Mouse (Mus musculus) midbrain, embryonic 15.5 days (tissue): ENCODE data around the gene Rab33b. TPM values are rescaled to one million over a fixed set of nuclear protein-coding genes. Genes with fewer than 3 reads are reported as not detected.

ENCODE experiments used
- ATAC-seq: fragments of 200-750 bp; cut with Nextera tagmentation; replicated peaks from 2 replicates; pipeline ENCODE4 v1.8.0; 2017; ENCODE audit warnings: moderate TSS enrichment
- H3K27ac ChIP-seq: fragments of 300-500 bp; sonication (generic); 2 replicates; pipeline ENCODE4 v1.5.1; 2015; ENCODE audit warnings: mild to moderate bottlenecking, inconsistent platforms
- H3K27me3 ChIP-seq: fragments of 300-500 bp; sonication (generic); replicated peaks from 2 replicates; pipeline ENCODE4 v1.6.1; 2015; ENCODE audit warnings: inconsistent platforms
- H3K36me3 ChIP-seq: fragments of 300-500 bp; sonication (generic); replicated peaks from 2 replicates; pipeline ENCODE4 v1.6.1; 2015; ENCODE audit warnings: inconsistent platforms
- H3K4me1 ChIP-seq: fragments of 300-500 bp; sonication (generic); 2 replicates; pipeline ENCODE4 v1.6.1; 2015; ENCODE audit warnings: inconsistent platforms
- H3K4me2 ChIP-seq: fragments of 300-500 bp; sonication (generic); 2 replicates; pipeline ENCODE4 v1.6.1; 2015; ENCODE audit warnings: inconsistent platforms, mild to moderate bottlenecking, moderate library complexity
- H3K4me3 ChIP-seq: fragments of 300-500 bp; sonication (generic); 2 replicates; pipeline ENCODE4 v1.5.1; 2015; ENCODE audit warnings: mild to moderate bottlenecking, inconsistent platforms
- H3K9ac ChIP-seq: fragments of 300-500 bp; sonication (generic); 2 replicates; pipeline ENCODE4 v1.6.1; 2015; ENCODE audit warnings: mild to moderate bottlenecking, inconsistent platforms
- H3K9me3 ChIP-seq: fragments of 300-500 bp; sonication (generic); 2 replicates; pipeline ENCODE4 v1.6.1; 2016; ENCODE audit warnings: inconsistent platforms
- WGBS: fragments of 180-500 bp; shearing (Covaris S2); methylation state at CpG from one replicate; pipeline ENCODE4 v1.1.7; 2015; ENCODE audit warnings: mixed read lengths; 5-methylcytosine and 5-hydroxymethylcytosine counted together
- polyA plus RNA-seq: library from polyadenylated mRNA; unstranded; fragments of >200 nt; fragmentation: Nextera tagmentation; extraction: Ambion mirVana; gene quantifications from 2 replicates; pipeline ENCODE4 v1.2.1, GENCODE M21; 2015

Rab33b gene
- polyA plus RNA-seq, 1 experiment from 2014 or later = 28.4 TPM

DNA sequence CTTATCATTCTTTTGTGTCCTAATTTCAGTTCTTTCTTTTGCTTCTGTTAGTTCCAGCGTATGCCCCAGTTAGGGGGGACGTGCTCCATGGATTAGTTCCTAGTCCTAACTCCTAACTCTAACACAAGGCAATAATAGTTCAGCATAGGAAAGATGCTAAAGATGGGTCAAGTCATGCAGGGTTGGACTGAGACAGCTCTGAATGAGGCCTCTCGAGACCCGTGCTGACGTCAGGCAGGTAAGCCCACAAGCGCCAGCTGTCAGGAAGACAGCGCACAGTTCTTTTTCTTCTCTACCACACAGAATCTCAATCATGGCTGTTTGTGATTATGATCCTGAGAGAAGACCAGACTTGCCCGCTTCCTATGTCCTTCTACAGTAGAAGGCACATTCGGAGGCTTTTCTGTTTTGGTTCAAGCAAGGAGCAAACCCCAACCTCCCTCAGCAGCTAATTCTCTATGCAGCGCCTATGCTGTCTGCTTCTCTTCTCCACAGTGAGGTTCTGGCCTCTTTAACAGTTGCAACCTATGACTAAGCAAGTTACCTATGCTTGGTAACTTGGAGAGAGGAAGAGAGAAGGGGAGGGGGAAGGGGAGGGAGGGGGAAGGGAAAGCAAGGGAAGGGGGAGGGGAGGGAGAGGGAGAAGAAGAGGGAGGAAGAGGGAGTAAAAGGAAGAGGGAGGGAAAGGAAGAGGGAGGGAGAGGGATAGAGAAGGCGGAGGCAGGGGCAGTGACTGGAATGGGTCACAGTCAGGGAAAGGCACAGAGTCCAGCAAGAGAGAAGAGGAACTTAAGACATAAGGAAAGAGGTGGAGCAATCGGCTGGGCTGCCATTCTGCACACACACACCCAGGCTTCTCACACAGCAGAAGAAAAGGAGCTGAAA, 34.4 kb downstream of the Rab33b start:
- Histone ChIP-seq H3K36me3 (peaks cover 18% of the 10 kb centered on the region), H3K9me3 (no peaks in the 10 kb centered on the region), H3K9ac (no peak overlapping the region), H3K27me3 (no peaks in the 10 kb centered on the region), H3K4me3 (no peak overlapping the region), H3K4me2 (no peak overlapping the region), H3K4me1 (no peaks in the 10 kb centered on the region), H3K27ac (no peak overlapping the region)
- 71% methylated on average over 12 of the region's 12 CpGs for WGBS
- ATAC-seq = no peak

GRCm38 (mm10) chr3:51518763-51519121, 35.0 kb downstream of the Rab33b start:
- H3K4me1 ChIP-seq = no peaks in the 10 kb centered on the region
- 74% methylated on average over 8 of the region's 8 CpGs for WGBS
- no peak overlapping the region for H3K9ac ChIP-seq
- H3K27ac ChIP-seq = no peak overlapping the region
- H3K27me3 ChIP-seq = no peaks in the 10 kb centered on the region
- H3K9me3 ChIP-seq = no peaks in the 10 kb centered on the region
- H3K36me3 ChIP-seq = peaks cover 24% of the 10 kb centered on the region
- no peak for ATAC-seq
- H3K4me3 ChIP-seq = no peak overlapping the region
- no peak overlapping the region for H3K4me2 ChIP-seq

DNA sequence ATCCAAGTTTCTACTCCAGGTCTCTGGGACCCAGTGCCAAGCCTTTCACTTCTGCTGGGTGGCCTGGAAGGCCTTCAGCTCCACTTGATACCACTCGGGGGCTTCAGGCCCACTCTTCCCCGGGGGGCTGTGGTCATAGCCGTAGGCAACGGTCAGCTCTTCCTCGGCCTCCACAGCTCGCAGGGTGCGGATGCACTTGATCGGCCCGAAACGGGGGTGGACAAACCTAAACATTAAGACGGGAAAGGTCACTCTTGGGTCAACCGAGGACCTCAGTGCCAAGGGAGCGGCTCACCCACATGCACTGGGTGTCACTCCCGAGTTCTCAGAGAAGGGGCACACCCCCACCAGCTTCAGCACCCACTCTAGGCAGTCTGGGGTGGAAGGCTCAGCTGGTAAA, 37.5 kb downstream of the Rab33b start:
- Histone ChIP-seq H3K4me3 (no peak overlapping the region), H3K36me3 (peaks cover 39% of the 10 kb centered on the region), H3K9me3 (no peaks in the 10 kb centered on the region), H3K27me3 (no peaks in the 10 kb centered on the region), H3K27ac (no peak overlapping the region), H3K4me1 (no peaks in the 10 kb centered on the region), H3K9ac (no peak overlapping the region), H3K4me2 (no peak overlapping the region)
- WGBS = 95% methylated on average over 14 of the region's 14 CpGs
- ATAC-seq = no peak

DNA sequence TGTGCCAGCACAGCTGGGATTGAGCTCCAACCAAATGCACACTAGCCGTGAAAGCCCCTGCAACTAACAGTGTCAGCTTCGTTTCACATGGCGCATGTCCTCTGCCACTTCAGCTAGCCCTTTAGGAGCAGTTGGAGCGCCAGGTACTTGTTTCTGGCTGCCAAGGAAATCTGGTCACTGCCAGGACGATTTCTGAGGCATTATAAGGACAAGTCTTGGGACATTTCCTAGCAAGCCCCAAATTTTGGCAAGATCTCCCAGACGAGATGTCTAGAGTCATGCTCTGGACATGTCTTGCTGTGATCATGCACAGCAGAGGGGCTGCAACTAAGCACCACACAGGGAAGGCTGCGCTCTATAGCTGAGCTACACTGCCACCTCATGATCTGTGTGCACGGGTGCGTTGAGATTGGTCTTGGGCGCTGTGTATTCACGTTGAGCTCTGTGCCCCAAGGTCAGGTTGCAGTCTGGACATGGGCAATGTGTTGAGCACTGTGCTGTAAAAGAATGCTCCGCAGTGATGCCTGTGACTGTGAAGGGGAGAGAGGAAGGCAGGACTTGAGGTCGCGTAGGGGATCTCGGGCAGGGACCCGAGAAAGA, 41.6 kb downstream of the Rab33b start:
- WGBS = 87% methylated on average over 16 of the region's 16 CpGs
- no peak overlapping the region for H3K9ac ChIP-seq
- H3K9me3 ChIP-seq = no peaks in the 10 kb centered on the region
- no peak for ATAC-seq
- no peak overlapping the region for H3K4me2 ChIP-seq
- no peaks in the 10 kb centered on the region for H3K27me3 ChIP-seq
- H3K27ac ChIP-seq = no peak overlapping the region
- H3K36me3 ChIP-seq = peaks cover 40% of the 10 kb centered on the region
- no peaks in the 10 kb centered on the region for H3K4me1 ChIP-seq
- H3K4me3 ChIP-seq = no peak overlapping the region

DNA sequence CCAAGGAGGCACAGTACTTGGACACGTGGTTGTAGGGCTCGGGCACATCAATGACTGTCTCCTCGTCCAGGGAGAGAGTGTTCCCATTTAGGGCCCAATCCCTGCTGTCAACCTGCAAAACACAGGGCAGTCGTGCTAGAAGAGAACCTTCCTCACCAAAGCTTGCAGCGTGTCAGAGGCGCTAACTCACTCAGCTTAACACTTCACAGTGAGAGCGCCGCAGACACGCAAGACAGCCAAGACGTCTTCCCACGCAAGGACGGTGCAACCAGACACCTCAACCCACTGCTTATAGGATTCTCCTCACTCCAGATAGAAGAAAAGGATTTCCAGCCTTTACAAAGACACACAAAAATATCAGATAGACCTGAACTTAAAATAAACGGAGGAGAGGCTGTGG, 43.2 kb downstream of the Rab33b start:
- 93% methylated on average over 13 of the region's 13 CpGs for WGBS

DNA sequence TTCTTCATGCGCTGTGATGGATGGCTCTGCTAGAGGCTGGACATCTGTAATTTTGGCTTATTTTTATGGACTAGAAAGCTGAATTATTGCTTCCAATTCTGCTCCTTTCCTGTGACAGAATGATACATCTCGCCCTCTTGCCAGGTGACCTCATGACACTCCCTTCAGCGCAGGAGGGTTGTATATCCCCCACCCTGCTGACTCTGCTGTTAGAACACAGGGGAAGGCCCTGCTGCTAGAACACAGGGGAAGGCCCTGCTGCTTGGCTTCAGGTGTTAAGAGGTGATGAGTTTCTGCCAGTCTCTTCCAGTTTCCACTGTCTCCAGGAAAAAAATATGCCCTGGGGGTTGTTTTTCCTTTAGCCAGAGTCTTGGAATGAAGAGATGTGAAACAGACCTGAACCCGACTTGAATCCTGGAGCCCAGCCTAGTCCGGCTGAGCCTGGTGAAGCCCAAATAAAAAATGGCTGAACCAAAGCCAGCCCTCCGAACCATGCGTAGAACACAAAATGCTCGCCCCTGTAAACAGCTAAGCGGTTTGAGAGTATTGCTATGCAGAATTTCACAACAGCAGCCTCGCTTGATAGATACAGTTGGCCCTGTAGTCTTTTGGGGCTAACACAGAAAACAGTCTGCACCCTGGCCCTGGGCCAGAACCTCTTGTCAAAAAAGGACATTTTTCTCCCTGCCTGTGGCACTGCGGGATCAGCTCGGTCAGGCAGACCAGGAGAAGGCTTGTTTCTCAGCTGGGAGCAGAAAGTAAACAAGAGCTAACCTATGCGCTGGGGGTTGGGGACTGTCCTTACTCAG, 48.0 kb downstream of the Rab33b start:
- Histone ChIP-seq H3K36me3 (peaks cover 27% of the 10 kb centered on the region), H3K4me1 (no peaks in the 10 kb centered on the region), H3K27ac (peak overlapping the region; percentile 42; the same call in 1 of the 2 replicates), H3K4me3 (no peak overlapping the region), H3K27me3 (no peaks in the 10 kb centered on the region), H3K4me2 (no peak overlapping the region), H3K9ac (no peak overlapping the region), H3K9me3 (no peaks in the 10 kb centered on the region)
- 81% methylated on average over 13 of the region's 13 CpGs for WGBS
- ATAC-seq = peak; percentile 45; the same call in 1 of the 2 replicates

More for the DNA sequence above, 43.2 kb downstream of the Rab33b start:
- H3K4me3 ChIP-seq = no peak overlapping the region
- H3K36me3 ChIP-seq = peaks cover 43% of the 10 kb centered on the region
- H3K9ac ChIP-seq = no peak overlapping the region
- no peaks in the 10 kb centered on the region for H3K9me3 ChIP-seq
- H3K27me3 ChIP-seq = no peaks in the 10 kb centered on the region
- no peak for ATAC-seq
- no peak overlapping the region for H3K27ac ChIP-seq
- no peaks in the 10 kb centered on the region for H3K4me1 ChIP-seq
- H3K4me2 ChIP-seq = no peak overlapping the region

- WGBS = 77% methylated on average over 5 of the region's 5 CpGs
- Histone ChIP-seq H3K4me1 (no peaks in the 10 kb centered on the region), H3K9ac (no peak overlapping the region), H3K36me3 (peaks cover 30% of the 10 kb centered on the region), H3K27me3 (no peaks in the 10 kb centered on the region), H3K9me3 (no peaks in the 10 kb centered on the region), H3K4me3 (no peak overlapping the region), H3K4me2 (no peak overlapping the region), H3K27ac (peak overlapping the region; percentile 42; the same call in 1 of the 2 replicates)
- no peak; the same call in 1 of the 2 replicates for ATAC-seq
Measured at GRCm38 (mm10) chr3:51532282-51532620, 48.5 kb downstream of the Rab33b start.

GRCm38 (mm10) chr3:51533573-51533972, 49.9 kb downstream of the Rab33b start:
- H3K36me3 ChIP-seq = peaks cover 38% of the 10 kb centered on the region
- no peak overlapping the region for H3K9ac ChIP-seq

DNA sequence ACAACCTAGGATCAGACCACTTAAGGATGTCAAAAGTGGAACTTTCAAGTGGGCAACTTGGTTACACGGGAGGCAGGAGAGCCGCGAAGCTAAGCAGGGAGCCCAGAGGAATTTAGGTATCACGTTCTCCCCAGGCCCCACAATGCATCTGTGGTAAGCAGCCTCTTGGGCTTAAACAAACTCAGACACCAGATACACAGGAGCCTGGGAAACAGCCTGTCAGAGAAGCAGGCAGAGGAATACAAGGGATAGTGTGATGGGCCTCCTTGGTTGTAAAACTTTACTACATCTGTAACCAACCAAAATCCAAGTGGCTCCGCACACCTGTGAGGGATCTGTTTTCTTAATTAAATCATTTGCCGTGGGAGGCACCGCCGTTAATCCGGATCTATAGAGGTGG, 50.3 kb downstream of the Rab33b start:
- Histone ChIP-seq H3K4me3 (no peak overlapping the region), H3K9ac (no peak overlapping the region), H3K9me3 (no peaks in the 10 kb centered on the region), H3K4me2 (no peak overlapping the region), H3K27me3 (no peaks in the 10 kb centered on the region), H3K36me3 (peaks cover 42% of the 10 kb centered on the region), H3K4me1 (no peaks in the 10 kb centered on the region), H3K27ac (no peak overlapping the region)
- no peak for ATAC-seq
- 90% methylated on average over 9 of the region's 9 CpGs for WGBS

More at GRCm38 (mm10) chr3:51533573-51533972, 49.9 kb downstream of the Rab33b start:
- no peak overlapping the region for H3K4me2 ChIP-seq
- no peak overlapping the region for H3K27ac ChIP-seq
- no peak for ATAC-seq
- H3K4me1 ChIP-seq = no peaks in the 10 kb centered on the region
- H3K27me3 ChIP-seq = no peaks in the 10 kb centered on the region
- no peak overlapping the region for H3K4me3 ChIP-seq
- WGBS = 83% methylated on average over 5 of the region's 5 CpGs
- no peaks in the 10 kb centered on the region for H3K9me3 ChIP-seq

DNA sequence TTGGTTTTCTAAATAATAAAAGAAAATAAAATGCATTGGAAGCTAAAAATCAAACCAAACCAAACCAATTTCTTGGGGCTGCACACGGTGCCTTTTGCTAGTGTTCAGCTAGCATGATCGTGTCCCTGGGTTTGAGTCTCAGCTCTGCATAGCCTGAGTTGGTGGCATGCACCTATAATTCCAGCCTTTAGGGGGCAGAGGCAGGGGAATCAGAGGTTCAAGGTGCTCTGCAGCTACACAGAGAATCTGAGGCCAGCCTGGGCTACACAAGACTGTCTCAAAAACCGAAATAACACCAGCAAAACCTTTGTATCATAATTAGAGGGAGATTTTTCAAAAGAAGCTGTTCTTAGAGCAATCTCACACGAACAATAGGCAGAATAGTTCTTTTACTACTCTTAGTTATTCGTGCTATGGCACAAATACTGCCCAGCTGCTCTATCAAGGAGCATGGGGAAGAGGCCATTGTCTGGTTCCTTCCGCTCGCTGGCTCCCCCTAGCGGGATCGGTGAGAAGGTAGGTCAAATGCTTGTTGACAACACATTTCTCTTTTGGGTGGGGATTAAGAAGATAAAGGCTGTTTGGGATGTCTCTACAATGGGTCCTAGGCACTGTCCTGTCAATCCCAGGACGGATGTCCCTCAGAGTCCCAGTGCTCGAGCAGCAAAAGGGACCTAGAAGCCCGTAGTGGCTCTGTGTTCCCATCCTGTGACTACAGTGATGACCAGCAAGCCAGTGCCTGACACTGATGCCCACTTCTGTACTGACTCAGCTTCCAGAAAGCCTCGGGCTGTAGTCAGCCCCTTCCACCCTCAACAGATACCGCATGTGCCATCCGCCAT, 56.1 kb downstream of the Rab33b start:
- 53% methylated on average over 15 of the region's 15 CpGs for WGBS
- Histone ChIP-seq H3K27me3 (no peaks in the 10 kb centered on the region), H3K9ac (no peak overlapping the region), H3K36me3 (peaks cover 55% of the 10 kb centered on the region), H3K4me1 (no peaks in the 10 kb centered on the region), H3K4me2 (no peak overlapping the region), H3K9me3 (no peaks in the 10 kb centered on the region), H3K4me3 (no peak overlapping the region), H3K27ac (no peak overlapping the region)
- ATAC-seq = no peak

GRCm38 (mm10) chr3:51540659-51541058, 56.9 kb downstream of the Rab33b start:
- Histone ChIP-seq H3K4me2 (no peak overlapping the region), H3K27me3 (no peaks in the 10 kb centered on the region), H3K9me3 (no peaks in the 10 kb centered on the region), H3K36me3 (peaks cover 51% of the 10 kb centered on the region), H3K9ac (no peak overlapping the region), H3K4me1 (no peaks in the 10 kb centered on the region), H3K27ac (no peak overlapping the region), H3K4me3 (no peak overlapping the region)
- 97% methylated on average over 9 of the region's 9 CpGs for WGBS
- no peak for ATAC-seq
